Mouse (Mus musculus): ENCODE results near the gene Dgki.

GRCm38 (mm10) chr6:36844258-36844657 lies 455.7 kb downstream of the Dgki start:
- TF ChIP-seq POLR2A (IDR thresholded peaks at IDR 0.05; ENCODE audit: low read depth, low read length) (no peak), POLR2AphosphoS2 (IDR thresholded peaks at IDR 0.05; ENCODE audit: low read depth, low read length) (no peak), SMC3 (IDR thresholded peaks at IDR 0.05; ENCODE audit: low read depth, low read length) (no peak), JUND (conservative IDR thresholded peaks at IDR 0.05; ENCODE audit: low read depth, low read length) (no peak), KAT2A (IDR thresholded peaks at IDR 0.05; ENCODE audit: insufficient replicate concordance, low read length) (no peak), E2F4 (IDR thresholded peaks at IDR 0.05; ENCODE audit: insufficient replicate concordance, low read depth, low read length) (no peak), CTCF (conservative IDR thresholded peaks at IDR 0.05 in 1 of 2, IDR thresholded peaks at IDR 0.05 in 1 of 2; ENCODE audit: low read depth in 2 of 2, low read length in 2 of 2) (no peak), BHLHE40 (IDR thresholded peaks at IDR 0.05; ENCODE audit: low read depth, low read length) (no peak), RCOR1 (conservative IDR thresholded peaks at IDR 0.05; ENCODE audit: low read depth, low read length) (no peak), EP300 (IDR thresholded peaks at IDR 0.05; ENCODE audit: low read length) (no peak), UBTF (IDR thresholded peaks at IDR 0.05; ENCODE audit: low read depth, low read length) (no peak), NELFE (IDR thresholded peaks at IDR 0.05; ENCODE audit: low read depth, low read length) (no peak)

Data from CH12.LX (cell line).